Mouse (Mus musculus) intestine, embryonic 14.5 days (tissue): ENCODE measurements around the gene Fam166b. TPM values are rescaled to one million over a fixed set of nuclear protein-coding genes. Genes with fewer than 3 reads are reported as not detected.

Experiments used
- ATAC-seq: fragments of 200-750 bp; cut with Nextera tagmentation; replicated peaks from 2 replicates; pipeline ENCODE4 v1.8.0; 2017; ENCODE audit warnings: low read depth, moderate number of reproducible peaks, moderate TSS enrichment, moderate library complexity; ENCODE audit not compliant: low FRiP score, low TSS enrichment
- DNase-seq: peaks from one replicate; pipeline ENCODE4 v3.0.0-alpha.2; 2018; ENCODE audit warnings: low spot score
- H3K27ac ChIP-seq: fragments of 300-500 bp; sonication (generic); 2 replicates; pipeline ENCODE4 v1.5.1; 2014; ENCODE audit warnings: low read depth, mild to moderate bottlenecking, control low read depth
- H3K27me3 ChIP-seq: fragments of 300-500 bp; sonication (generic); replicated peaks from 2 replicates; pipeline ENCODE4 v1.6.1; 2014; ENCODE audit warnings: low read length, control low read depth; ENCODE audit not compliant: control insufficient read depth, insufficient read depth
- H3K36me3 ChIP-seq: fragments of 300-500 bp; sonication (generic); 2 replicates; pipeline ENCODE4 v1.6.1; 2014; ENCODE audit warnings: low read length, control low read depth; ENCODE audit not compliant: control insufficient read depth, insufficient read depth
- H3K4me1 ChIP-seq: fragments of 300-500 bp; sonication (generic); replicated peaks from 2 replicates; pipeline ENCODE4 v1.6.1; 2014; ENCODE audit warnings: low read length, control low read depth, mixed read lengths; ENCODE audit not compliant: control insufficient read depth, insufficient read depth
- H3K4me2 ChIP-seq: fragments of 300-500 bp; sonication (generic); 2 replicates; pipeline ENCODE4 v1.6.1; 2014; ENCODE audit warnings: low read length
- H3K4me3 ChIP-seq: fragments of 300-500 bp; sonication (generic); 2 replicates; pipeline ENCODE4 v1.5.1; 2014; ENCODE audit warnings: low read depth, low read length, control low read depth, mixed read lengths
- H3K9ac ChIP-seq: fragments of 300-500 bp; sonication (generic); 2 replicates; pipeline ENCODE4 v1.6.1; 2014; ENCODE audit warnings: mild to moderate bottlenecking, low read length
- H3K9me3 ChIP-seq: fragments of 300-500 bp; sonication (generic); 2 replicates; pipeline ENCODE4 v1.6.1; 2016; ENCODE audit warnings: low read length, control low read depth; ENCODE audit not compliant: control insufficient read depth
- WGBS: fragments of 180-500 bp; shearing (Covaris S2); extraction: QIAGEN DNeasy Blood & Tissue Kit; methylation state at CpG from one replicate; pipeline ENCODE4 v1.1.7; 2014; 5-methylcytosine and 5-hydroxymethylcytosine counted together
- polyA plus RNA-seq: library from polyadenylated mRNA; unstranded; fragments of >200 nt; fragmentation: Nextera tagmentation; extraction: Ambion mirVana; gene quantifications from 2 replicates; pipeline ENCODE4 v1.2.1, GENCODE M21; 2014

Gene Fam166b
- polyA plus RNA-seq, 1 experiment from 2014 or later = 0.18 TPM

GRCm38 (mm10) chr4:43404697-43405096 is 24.2 kb downstream of the Fam166b start:
- no peaks in the 10 kb centered on the region for H3K36me3 ChIP-seq
- no peaks in the 10 kb centered on the region for H3K27me3 ChIP-seq
- peaks cover 38% of the 10 kb centered on the region for H3K4me1 ChIP-seq
- no peak overlapping the region for H3K4me2 ChIP-seq
- H3K9me3 ChIP-seq = no peaks in the 10 kb centered on the region
- WGBS = 90% methylated on average over 10 of the region's 10 CpGs
- ATAC-seq (no peak), DNase-seq (no peak)
- H3K27ac ChIP-seq = no peak overlapping the region
- no peak overlapping the region for H3K4me3 ChIP-seq
- no peak overlapping the region for H3K9ac ChIP-seq

GRCm38 (mm10) chr4:43402212-43402611 is 26.7 kb downstream of the Fam166b start:
- H3K36me3 ChIP-seq = no peaks in the 10 kb centered on the region
- H3K27ac ChIP-seq = no peak overlapping the region
- H3K27me3 ChIP-seq = no peaks in the 10 kb centered on the region
- no peak overlapping the region for H3K9ac ChIP-seq
- H3K4me3 ChIP-seq = peak overlapping the region; percentile 8; the same call in 1 of the 2 replicates
- ATAC-seq = no peak
- no peak for DNase-seq
- peaks cover 51% of the 10 kb centered on the region for H3K4me1 ChIP-seq
- H3K4me2 ChIP-seq = peak overlapping the region; percentile 31
- no peaks in the 10 kb centered on the region for H3K9me3 ChIP-seq
- WGBS = 50% methylated on average over 9 of the region's 9 CpGs

GRCm38 (mm10) chr4:43401486-43401885 is 27.4 kb downstream of the Fam166b start:
- Histone ChIP-seq H3K4me1 (peaks cover 49% of the 10 kb centered on the region), H3K27me3 (no peaks in the 10 kb centered on the region), H3K4me3 (peak overlapping the region; percentile 19), H3K27ac (peak overlapping the region; percentile 51; the same call in 1 of the 2 replicates), H3K9ac (no peak overlapping the region), H3K36me3 (no peaks in the 10 kb centered on the region), H3K4me2 (peak overlapping the region; percentile 31), H3K9me3 (no peaks in the 10 kb centered on the region)
- ATAC-seq = no peak
- no peak for DNase-seq
- WGBS = 78% methylated on average over 10 of the region's 10 CpGs

- Histone ChIP-seq H3K27ac (peak overlapping the region; percentile 51; the same call in 1 of the 2 replicates), H3K4me3 (0 out of 2 replicates have a peak overlapping the region, but pooled peaks have one; percentile 19), H3K4me1 (peaks cover 47% of the 10 kb centered on the region), H3K9ac (no peak overlapping the region), H3K36me3 (no peaks in the 10 kb centered on the region), H3K9me3 (no peaks in the 10 kb centered on the region), H3K4me2 (peak overlapping the region; percentile 31), H3K27me3 (no peaks in the 10 kb centered on the region)
- WGBS = 18% methylated on average over 10 of the region's 10 CpGs
- DNase-seq (no peak), ATAC-seq (0 out of 2 replicates have a peak, but pooled peaks have one; percentile 32)
Measured at GRCm38 (mm10) chr4:43400976-43401375, 28.0 kb downstream of the Fam166b start.

GRCm38 (mm10) chr4:43399391-43400131 is 29.4 kb downstream of the Fam166b start:
- H3K27ac ChIP-seq = peak overlapping the region; percentile 3; the same call in 1 of the 2 replicates
- H3K4me1 ChIP-seq = peaks cover 46% of the 10 kb centered on the region
- H3K4me2 ChIP-seq = peak overlapping the region; percentile 16; the same call in 1 of the 2 replicates
- ATAC-seq (no peak), DNase-seq (no peak)
- 80% methylated on average over 31 of the region's 31 CpGs for WGBS
- no peaks in the 10 kb centered on the region for H3K36me3 ChIP-seq
- H3K4me3 ChIP-seq = no peak overlapping the region
- no peak overlapping the region for H3K9ac ChIP-seq
- H3K27me3 ChIP-seq = no peaks in the 10 kb centered on the region
- H3K9me3 ChIP-seq = no peaks in the 10 kb centered on the region

GRCm38 (mm10) chr4:43398829-43399331 is 30.1 kb downstream of the Fam166b start:
- no peaks in the 10 kb centered on the region for H3K27me3 ChIP-seq
- ATAC-seq (no peak), DNase-seq (no peak)
- WGBS = 36% methylated on average over 17 of the region's 17 CpGs
- no peak overlapping the region for H3K9ac ChIP-seq
- no peaks in the 10 kb centered on the region for H3K9me3 ChIP-seq
- peak overlapping the region; percentile 16; the same call in 1 of the 2 replicates for H3K4me2 ChIP-seq
- no peak overlapping the region for H3K4me3 ChIP-seq
- H3K4me1 ChIP-seq = peaks cover 52% of the 10 kb centered on the region
- H3K27ac ChIP-seq = peak overlapping the region; percentile 3; the same call in 1 of the 2 replicates
- H3K36me3 ChIP-seq = no peaks in the 10 kb centered on the region

- Histone ChIP-seq H3K36me3 (no peaks in the 10 kb centered on the region), H3K4me1 (peaks cover 52% of the 10 kb centered on the region), H3K27ac (no peak overlapping the region), H3K27me3 (no peaks in the 10 kb centered on the region), H3K9me3 (no peaks in the 10 kb centered on the region), H3K4me2 (no peak overlapping the region), H3K4me3 (no peak overlapping the region), H3K9ac (no peak overlapping the region)
- no peak for ATAC-seq
- 78% methylated on average over 4 of the region's 4 CpGs for WGBS
- DNase-seq = no peak
Measured at GRCm38 (mm10) chr4:43398014-43398413, 30.9 kb downstream of the Fam166b start.

GRCm38 (mm10) chr4:43396381-43396780 is 32.6 kb downstream of the Fam166b start:
- no peaks in the 10 kb centered on the region for H3K9me3 ChIP-seq
- no peaks in the 10 kb centered on the region for H3K36me3 ChIP-seq
- ATAC-seq (no peak), DNase-seq (no peak)
- H3K4me1 ChIP-seq = peaks cover 46% of the 10 kb centered on the region
- H3K4me3 ChIP-seq = no peak overlapping the region
- no peak overlapping the region for H3K4me2 ChIP-seq
- H3K9ac ChIP-seq = no peak overlapping the region
- no peak overlapping the region for H3K27ac ChIP-seq
- H3K27me3 ChIP-seq = no peaks in the 10 kb centered on the region
- 77% methylated on average over 5 of the region's 5 CpGs for WGBS
